Comparison of ENCODE assay signal across 17 mouse cellular contexts in genomic region chr1:43776106-43776505, GRCm38 (mm10). TPM values are rescaled to one million over a fixed set of nuclear protein-coding genes. Genes with fewer than 3 reads are reported as not detected.
DNase-seq lines count a peak whose midpoint lies in the region; ATAC-seq lines count a peak whose summit lies in the region.
"Had no signal": no experiment of that assay in that cellular context is flagged by ENCODE, and none has a peak within 500 bp of the region (broad histone marks: within the 10 kb centered on the region; RNA-seq: fewer than 3 reads in every experiment).

No protein-coding gene starts in this region.

- H3K9me3 ChIP-seq in kidney, embryonic 16.5 days (ENCODE audit: low read length), result no peaks in the 10 kb centered on the region
- H3K9me3 ChIP-seq in intestine, embryonic 15.5 days, result no peaks in the 10 kb centered on the region
- no peaks in the 10 kb centered on the region for H3K9me3 ChIP-seq in neural tube, embryonic 15.5 days (replicated peaks)
- H3K9me3 ChIP-seq: lung, embryonic 15.5 days; midbrain, embryonic 15.5 days; neural tube, embryonic 13.5 days; stomach, embryonic 15.5 days had no signal

- no peaks in the 10 kb centered on the region for H3K27me3 ChIP-seq in kidney, embryonic 16.5 days (ENCODE audit: insufficient read depth, low read length)
- H3K27me3 ChIP-seq in intestine, embryonic 15.5 days (replicated peaks), result no peaks in the 10 kb centered on the region
- H3K27me3 ChIP-seq in neural tube, embryonic 15.5 days (replicated peaks), result no peaks in the 10 kb centered on the region
- H3K27me3 ChIP-seq: lung, embryonic 15.5 days; midbrain, embryonic 15.5 days; neural tube, embryonic 13.5 days; stomach, embryonic 15.5 days had no signal

- peaks cover 20% of the 10 kb centered on the region for H3K36me3 ChIP-seq in kidney, embryonic 16.5 days (ENCODE audit: insufficient read depth, low read length)
- peaks cover 9% of the 10 kb centered on the region; the same call in 1 of the 2 replicates for H3K36me3 ChIP-seq in intestine, embryonic 15.5 days
- H3K36me3 ChIP-seq in neural tube, embryonic 15.5 days, result peaks cover 50% of the 10 kb centered on the region

- ATAC-seq in kidney, embryonic 16.5 days (ENCODE audit: low FRiP score, low TSS enrichment), result no peak
- no peak for ATAC-seq in intestine, embryonic 15.5 days
- ATAC-seq in neural tube, embryonic 15.5 days (ENCODE audit: low FRiP score), result no peak
- ATAC-seq: midbrain, embryonic 15.5 days had no signal

- H3K4me3 ChIP-seq in kidney, embryonic 16.5 days (ENCODE audit: low read length), result no peak overlapping the region
- H3K4me3 ChIP-seq in intestine, embryonic 15.5 days (replicated peaks), result no peak overlapping the region
- H3K4me3 ChIP-seq in neural tube, embryonic 15.5 days (replicated peaks), result no peak overlapping the region
- H3K4me3 ChIP-seq: lung, embryonic 15.5 days; midbrain, embryonic 15.5 days; neural tube, embryonic 13.5 days; stomach, embryonic 15.5 days had no signal

- H3K27ac ChIP-seq in kidney, embryonic 16.5 days (ENCODE audit: low read length), result no peak overlapping the region
- no peak overlapping the region for H3K27ac ChIP-seq in intestine, embryonic 15.5 days
- H3K27ac ChIP-seq in neural tube, embryonic 15.5 days (replicated peaks), result no peak overlapping the region
- H3K27ac ChIP-seq: hindbrain, embryonic 14.5 days; lung, embryonic 15.5 days; midbrain, embryonic 15.5 days; neural tube, embryonic 13.5 days; stomach, embryonic 15.5 days had no signal

- WGBS in kidney, embryonic 16.5 days, result 79% methylated on average over 3 of the region's 3 CpGs
- 82% methylated on average over 3 of the region's 3 CpGs for WGBS in intestine, embryonic 15.5 days
- 96% methylated on average over 3 of the region's 3 CpGs for WGBS in neural tube, embryonic 15.5 days

- no peaks in the 10 kb centered on the region for H3K4me1 ChIP-seq in kidney, embryonic 16.5 days (ENCODE audit: insufficient read depth, low read length)
- H3K4me1 ChIP-seq in intestine, embryonic 15.5 days (replicated peaks), result no peaks in the 10 kb centered on the region
- no peaks in the 10 kb centered on the region for H3K4me1 ChIP-seq in neural tube, embryonic 15.5 days
- H3K4me1 ChIP-seq: lung, embryonic 15.5 days; midbrain, embryonic 15.5 days; neural tube, embryonic 13.5 days had no signal

- H3K4me2 ChIP-seq in kidney, embryonic 16.5 days (replicated peaks; ENCODE audit: low read depth, low read length), result no peak overlapping the region
- H3K4me2 ChIP-seq in intestine, embryonic 15.5 days (replicated peaks), result no peak overlapping the region
- H3K4me2 ChIP-seq in neural tube, embryonic 15.5 days, result no peak overlapping the region
- H3K4me2 ChIP-seq: hindbrain, embryonic 14.5 days; lung, embryonic 15.5 days; midbrain, embryonic 15.5 days; neural tube, embryonic 13.5 days; stomach, embryonic 15.5 days had no signal

- no peak overlapping the region for H3K9ac ChIP-seq in kidney, embryonic 16.5 days (replicated peaks; ENCODE audit: low read length)
- H3K9ac ChIP-seq in intestine, embryonic 15.5 days, result no peak overlapping the region
- no peak overlapping the region for H3K9ac ChIP-seq in neural tube, embryonic 15.5 days (replicated peaks)
- H3K9ac ChIP-seq: hindbrain, embryonic 14.5 days; lung, embryonic 15.5 days; midbrain, embryonic 15.5 days; neural tube, embryonic 13.5 days; stomach, embryonic 15.5 days had no signal

- peak; percentile 40 to 59 for DNase-seq in cerebellum, adult 18-20 months
- DNase-seq in cerebellum, postnatal 4 days (ENCODE audit: low spot score in 2 of 2), result no peak
- peak; percentile 27 to 56 for DNase-seq in kidney, postnatal 25 days
- DNase-seq in adrenal gland, postnatal 10 days, result peak; percentile 58
- DNase-seq in gastrocnemius, postnatal 25 days, result peak; percentile 12
- DNase-seq: embryo, embryonic 11 days; right cerebral cortex, postnatal 4 days; thymus, postnatal 4 days had no signal

RNA-seq across cellular contexts. Expression of gene 1500015O10Rik, which starts 45.7 kb away (rescaled TPM):
- polyA plus RNA-seq in kidney, embryonic 16.5 days (2015; fragmentation: Nextera tagmentation; extraction: Ambion mirVana), result 7.2 and 10.7 TPM in 2 replicates
- total RNA-seq in adrenal gland, postnatal 10 days (2021), result 10 to 100 TPM; 74.8 to 75.3 TPM
- 1 to 10 TPM; 4.8 to 9.1 TPM for total RNA-seq in gastrocnemius, postnatal 25 days (2021)
- 3.5 and 4.4 TPM in 2 replicates for polyA plus RNA-seq in intestine, embryonic 15.5 days (2015; fragmentation: Nextera tagmentation; extraction: Ambion mirVana)
- 27.2 and 30.5 TPM in 2 replicates for polyA plus RNA-seq in neural tube, embryonic 15.5 days (2015; fragmentation: Nextera tagmentation; extraction: Ambion mirVana)
- polyA plus RNA-seq: G1E had no signal

RNA-seq across cellular contexts. Expression of gene Uxs1, which starts 51.5 kb away (rescaled TPM):
- 26.0 and 26.6 TPM in 2 replicates for polyA plus RNA-seq in kidney, embryonic 16.5 days (2015; fragmentation: Nextera tagmentation; extraction: Ambion mirVana)
- 10 to 100 TPM; 27.6 to 28.2 TPM for total RNA-seq in adrenal gland, postnatal 10 days (2021)
- 10 to 100 TPM; 11.7 to 15.6 TPM for total RNA-seq in gastrocnemius, postnatal 25 days (2021)
- polyA plus RNA-seq in intestine, embryonic 15.5 days (2015; fragmentation: Nextera tagmentation; extraction: Ambion mirVana), result 16.2 and 19.3 TPM in 2 replicates
- polyA plus RNA-seq in neural tube, embryonic 15.5 days (2015; fragmentation: Nextera tagmentation; extraction: Ambion mirVana), result 18.7 and 21.9 TPM in 2 replicates

Comparison
In these comparisons a context has a peak if more than half of its experiments do, and no peak if none do; other contexts are left out.
1. DNase-seq: peak in cerebellum, adult 18-20 months (2 of 2), kidney, postnatal 25 days (2 of 2), adrenal gland, postnatal 10 days (single experiment) and gastrocnemius, postnatal 25 days (single experiment); none in cerebellum, postnatal 4 days (0 of 2).